In the genomic region with DNA sequence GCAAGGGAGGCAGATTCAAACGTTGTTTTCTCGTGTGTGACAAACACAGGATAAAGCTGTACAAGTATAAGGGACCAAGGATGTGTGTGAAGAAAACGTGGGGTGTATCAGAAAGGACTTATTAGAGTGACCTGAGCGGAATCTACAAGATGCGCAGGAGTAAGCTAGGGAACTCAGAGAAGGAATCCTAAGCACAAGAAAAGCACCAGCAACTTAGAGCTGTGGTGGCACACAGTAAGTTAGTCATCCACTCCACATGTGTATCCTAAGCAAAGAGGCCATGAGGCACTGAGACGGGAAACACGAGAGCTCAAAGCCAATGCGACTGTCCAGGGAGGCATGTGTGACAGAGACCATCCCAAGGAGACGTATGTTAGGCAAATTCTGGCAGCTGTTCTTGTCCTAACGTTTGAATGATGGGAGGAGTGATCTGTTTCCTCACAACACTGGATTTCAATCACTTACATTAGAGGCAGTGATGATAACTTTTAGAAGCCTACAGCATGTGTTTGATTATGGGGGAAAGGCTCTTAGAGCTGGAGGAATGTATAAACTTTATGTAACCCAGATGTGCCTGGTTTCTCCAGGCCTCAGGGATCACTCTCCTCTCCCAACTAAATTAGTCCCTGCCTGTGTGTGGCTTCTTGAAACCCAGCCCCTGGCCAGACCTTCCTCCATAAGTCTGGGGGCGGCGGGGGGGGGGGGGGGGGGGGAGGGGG, we compare ENCODE assay signal across 16 mouse cellular contexts. TPM values are rescaled to one million over a fixed set of nuclear protein-coding genes. Genes with fewer than 3 reads are reported as not detected.
DNase-seq lines count a peak whose midpoint lies in the region; ATAC-seq and TF ChIP-seq lines count a peak whose summit lies in the region.
"Had no signal": no experiment of that assay in that cellular context is flagged by ENCODE, and none has a peak within 500 bp of the region (broad histone marks: within the 10 kb centered on the region; RNA-seq: fewer than 3 reads in every experiment).

No protein-coding gene starts in this region.

- H3K27ac ChIP-seq in stomach, embryonic 14.5 days (ENCODE audit: low read length), result peak overlapping the region; percentile 61
- no peak overlapping the region for H3K27ac ChIP-seq in stomach, postnatal 0 days (replicated peaks)
- H3K27ac ChIP-seq in embryonic facial prominence, embryonic 11.5 days (replicated peaks; ENCODE audit: low read depth, low read length), result peak overlapping the region; percentile 75
- H3K27ac ChIP-seq in limb, embryonic 11.5 days (replicated peaks; ENCODE audit: low read depth, low read length), result peak overlapping the region; percentile 83
- H3K27ac ChIP-seq: forebrain, embryonic 12.5 days; gastrocnemius, adult 2 months; hindbrain, postnatal 0 days had no signal

- H3K9me3 ChIP-seq in stomach, embryonic 14.5 days (ENCODE audit: control insufficient read depth, low read depth, low read length), result no peaks in the 10 kb centered on the region
- H3K9me3 ChIP-seq in stomach, postnatal 0 days (ENCODE audit: control insufficient read depth, low read length), result no peaks in the 10 kb centered on the region
- no peaks in the 10 kb centered on the region for H3K9me3 ChIP-seq in embryonic facial prominence, embryonic 11.5 days (replicated peaks; ENCODE audit: control insufficient read depth, low read length)
- H3K9me3 ChIP-seq in limb, embryonic 11.5 days (ENCODE audit: control insufficient read depth, low read length), result no peaks in the 10 kb centered on the region
- H3K9me3 ChIP-seq: forebrain, embryonic 12.5 days had no signal

- WGBS in stomach, embryonic 14.5 days, result 38% methylated on average over 10 of the region's 12 CpGs
- 52% methylated on average over 10 of the region's 12 CpGs for WGBS in stomach, postnatal 0 days
- WGBS in embryonic facial prominence, embryonic 11.5 days, result 31% methylated on average over 11 of the region's 12 CpGs
- 20% methylated on average over 11 of the region's 12 CpGs for WGBS in limb, embryonic 11.5 days

- H3K4me2 ChIP-seq in stomach, embryonic 14.5 days (replicated peaks; ENCODE audit: low read depth, low read length), result no peak overlapping the region
- no peak overlapping the region for H3K4me2 ChIP-seq in stomach, postnatal 0 days (replicated peaks; ENCODE audit: low read depth)
- no peak overlapping the region for H3K4me2 ChIP-seq in embryonic facial prominence, embryonic 11.5 days (ENCODE audit: low read depth, low read length)
- H3K4me2 ChIP-seq in limb, embryonic 11.5 days (ENCODE audit: low read depth, severe bottlenecking), result no peak overlapping the region
- H3K4me2 ChIP-seq: forebrain, embryonic 12.5 days had no signal

- ATAC-seq in stomach, embryonic 14.5 days (ENCODE audit: insufficient number of reproducible peaks, insufficient read depth, low FRiP score, low read depth), result no peak
- ATAC-seq in stomach, postnatal 0 days (ENCODE audit: low FRiP score, low TSS enrichment), result no peak
- peak; percentile 50; the same call in 1 of the 2 replicates for ATAC-seq in embryonic facial prominence, embryonic 11.5 days (replicated peaks; ENCODE audit: insufficient number of reproducible peaks, low FRiP score, low TSS enrichment, low read depth)
- ATAC-seq in limb, embryonic 11.5 days (ENCODE audit: insufficient number of reproducible peaks, low FRiP score, low TSS enrichment, low read depth), result 0 out of 2 replicates have a peak, but pooled peaks have one; percentile 25
- ATAC-seq: hindbrain, postnatal 0 days; lung, postnatal 0 days; midbrain, embryonic 16.5 days had no signal

- H3K4me1 ChIP-seq in stomach, embryonic 14.5 days (ENCODE audit: control insufficient read depth, insufficient read depth, low read length), result peaks cover 8% of the 10 kb centered on the region; the same call in 1 of the 2 replicates
- H3K4me1 ChIP-seq in stomach, postnatal 0 days (replicated peaks; ENCODE audit: control insufficient read depth, insufficient read depth), result 0 out of 2 replicates have a peak, but pooled peaks cover 2% of the 10 kb centered on the region
- no peaks in the 10 kb centered on the region; the same call in 1 of the 2 replicates for H3K4me1 ChIP-seq in embryonic facial prominence, embryonic 11.5 days (ENCODE audit: control insufficient read depth, insufficient read depth, low read length)
- H3K4me1 ChIP-seq in limb, embryonic 11.5 days (ENCODE audit: control insufficient read depth, insufficient read depth, low read length), result peaks cover 13% of the 10 kb centered on the region; the same call in 1 of the 2 replicates

- no peak for TF ChIP-seq EP300 in stomach, postnatal 0 days (optimal IDR thresholded peaks at IDR 0.05)

- no peak for DNase-seq in stomach, postnatal 0 days (ENCODE audit: low spot score)
- DNase-seq in embryonic facial prominence, embryonic 11.5 days (ENCODE audit: low spot score), result peak; percentile 92
- peak; percentile 69 for DNase-seq in limb, embryonic 11.5 days (ENCODE audit: low spot score)
- DNase-seq in natural killer cell, adult 2 months (ENCODE audit: low spot score in 2 of 2), result no peak
- DNase-seq in thymus, postnatal 10 days (ENCODE audit: low spot score in 2 of 2), result no peak
- DNase-seq in right cerebral cortex, postnatal 4 days, result no peak
- DNase-seq: adrenal gland, postnatal 25 days; cerebellum, postnatal 36 days; gastrocnemius, adult 2 months; kidney, postnatal 25 days had no signal

- no peaks in the 10 kb centered on the region for H3K36me3 ChIP-seq in stomach, embryonic 14.5 days (ENCODE audit: control insufficient read depth, insufficient read depth, low read length)
- no peaks in the 10 kb centered on the region for H3K36me3 ChIP-seq in stomach, postnatal 0 days (ENCODE audit: control insufficient read depth, insufficient read depth, low read length)
- H3K36me3 ChIP-seq in embryonic facial prominence, embryonic 11.5 days (replicated peaks; ENCODE audit: control insufficient read depth, insufficient read depth, low read depth, low read length), result no peaks in the 10 kb centered on the region
- 0 out of 2 replicates have a peak, but pooled peaks cover 2% of the 10 kb centered on the region for H3K36me3 ChIP-seq in limb, embryonic 11.5 days (ENCODE audit: control insufficient read depth, insufficient read depth, low read length)

- no peak overlapping the region for H3K4me3 ChIP-seq in stomach, embryonic 14.5 days (ENCODE audit: low read depth, low read length)
- H3K4me3 ChIP-seq in stomach, postnatal 0 days (ENCODE audit: low read depth, low read length), result no peak overlapping the region
- H3K4me3 ChIP-seq in embryonic facial prominence, embryonic 11.5 days (ENCODE audit: low read depth, low read length), result no peak overlapping the region
- H3K4me3 ChIP-seq in limb, embryonic 11.5 days (ENCODE audit: low read depth, low read length), result no peak overlapping the region
- H3K4me3 ChIP-seq: forebrain, embryonic 12.5 days; gastrocnemius, adult 2 months had no signal

- no peak for TF ChIP-seq CTCF in stomach, postnatal 0 days (IDR thresholded peaks at IDR 0.05; ENCODE audit: low read depth)

- H3K9ac ChIP-seq in stomach, embryonic 14.5 days (replicated peaks; ENCODE audit: low read depth, low read length), result no peak overlapping the region
- H3K9ac ChIP-seq in stomach, postnatal 0 days (ENCODE audit: low read length), result no peak overlapping the region
- H3K9ac ChIP-seq in embryonic facial prominence, embryonic 11.5 days (replicated peaks; ENCODE audit: low read length), result no peak overlapping the region
- H3K9ac ChIP-seq in limb, embryonic 11.5 days (ENCODE audit: low read length), result no peak overlapping the region
- H3K9ac ChIP-seq: forebrain, embryonic 12.5 days had no signal

- H3K27me3 ChIP-seq in stomach, embryonic 14.5 days (ENCODE audit: control insufficient read depth, insufficient read depth, low read length), result no peaks in the 10 kb centered on the region
- no peaks in the 10 kb centered on the region for H3K27me3 ChIP-seq in stomach, postnatal 0 days (ENCODE audit: control insufficient read depth, insufficient read depth, low read length)
- no peaks in the 10 kb centered on the region for H3K27me3 ChIP-seq in embryonic facial prominence, embryonic 11.5 days (ENCODE audit: control insufficient read depth, insufficient read depth, low read length)
- H3K27me3 ChIP-seq in limb, embryonic 11.5 days (ENCODE audit: control insufficient read depth, insufficient read depth, low read length), result no peaks in the 10 kb centered on the region
- H3K27me3 ChIP-seq: forebrain, embryonic 12.5 days had no signal

RNA-seq across cellular contexts. Expression of a gene that starts 2.3 kb away (rescaled TPM):
- polyA plus RNA-seq in stomach, embryonic 14.5 days (2014; fragmentation: Nextera tagmentation; extraction: Ambion mirVana), result 21.7 and 25.5 TPM in 2 replicates
- 7.2 and 7.6 TPM in 2 replicates for polyA plus RNA-seq in stomach, postnatal 0 days (2015; fragmentation: Nextera tagmentation; extraction: Ambion mirVana)
- 29.2 and 37.2 TPM in 2 replicates for polyA plus RNA-seq in embryonic facial prominence, embryonic 11.5 days (2014; fragmentation: Nextera tagmentation; extraction: Ambion mirVana)
- 32.0 and 35.3 TPM in 2 replicates for polyA plus RNA-seq in limb, embryonic 11.5 days (2014; fragmentation: Nextera tagmentation; extraction: Ambion mirVana)

RNA-seq across cellular contexts. Expression of a gene that starts 33.1 kb away (rescaled TPM):
- not detected in 2 replicates for polyA plus RNA-seq in stomach, embryonic 14.5 days (2014; fragmentation: Nextera tagmentation; extraction: Ambion mirVana)
- not detected in 2 replicates for polyA plus RNA-seq in stomach, postnatal 0 days (2015; fragmentation: Nextera tagmentation; extraction: Ambion mirVana)
- not detected in 2 replicates for polyA plus RNA-seq in embryonic facial prominence, embryonic 11.5 days (2014; fragmentation: Nextera tagmentation; extraction: Ambion mirVana)
- polyA plus RNA-seq in limb, embryonic 11.5 days (2014; fragmentation: Nextera tagmentation; extraction: Ambion mirVana), result 0.16 TPM in 1 of 2 replicates, not detected in the other
- polyA plus RNA-seq: forebrain, embryonic 12.5 days; hindbrain, postnatal 0 days; liver, adult 2 months; lung, postnatal 0 days; midbrain, embryonic 16.5 days had no signal

RNA-seq across cellular contexts. Expression of a gene that starts 44.8 kb away (rescaled TPM):
- 0.13 TPM in 1 of 2 replicates, not detected in the other for polyA plus RNA-seq in stomach, embryonic 14.5 days (2014; fragmentation: Nextera tagmentation; extraction: Ambion mirVana)
- 0.06 TPM in 1 of 2 replicates, not detected in the other for polyA plus RNA-seq in stomach, postnatal 0 days (2015; fragmentation: Nextera tagmentation; extraction: Ambion mirVana)
- 0.13 and 0.14 TPM in 2 replicates for polyA plus RNA-seq in embryonic facial prominence, embryonic 11.5 days (2014; fragmentation: Nextera tagmentation; extraction: Ambion mirVana)
- 0.08 TPM in 1 of 2 replicates, not detected in the other for polyA plus RNA-seq in limb, embryonic 11.5 days (2014; fragmentation: Nextera tagmentation; extraction: Ambion mirVana)
- polyA plus RNA-seq: forebrain, embryonic 12.5 days; liver, adult 2 months; lung, postnatal 0 days; midbrain, embryonic 16.5 days had no signal

Comparison
In these comparisons a context has a peak if more than half of its experiments do, and no peak if none do; other contexts are left out.
1. ATAC-seq: peak in embryonic facial prominence, embryonic 11.5 days (single experiment) and limb, embryonic 11.5 days (single experiment); none in stomach, embryonic 14.5 days (single experiment) and stomach, postnatal 0 days (single experiment).
2. DNase-seq: peak in embryonic facial prominence, embryonic 11.5 days (single experiment) and limb, embryonic 11.5 days (single experiment); none in stomach, postnatal 0 days (single experiment), natural killer cell, adult 2 months (0 of 2), thymus, postnatal 10 days (0 of 2) and right cerebral cortex, postnatal 4 days (single experiment).